Mouse (Mus musculus) skeletal muscle tissue, postnatal 0 days (tissue): Measurements from ENCODE around the gene Rab24. TPM values are rescaled to one million over a fixed set of nuclear protein-coding genes. Genes with fewer than 3 reads are reported as not detected.

Source experiments
- polyA plus RNA-seq: library from polyadenylated mRNA; unstranded; fragments of >200 nt; fragmentation: Nextera tagmentation; extraction: Ambion mirVana; gene quantifications from 2 replicates; pipeline ENCODE4 v1.2.1, GENCODE M21; 2015

The Rab24 gene
- 72.5 and 76.0 TPM in 2 replicates for polyA plus RNA-seq

GRCm38 (mm10) chr13:55321434-55322129 is at the start of gene Rab24:
Gene Rab24, minus strand, starts transcription at chr13:55321946.

DNA sequence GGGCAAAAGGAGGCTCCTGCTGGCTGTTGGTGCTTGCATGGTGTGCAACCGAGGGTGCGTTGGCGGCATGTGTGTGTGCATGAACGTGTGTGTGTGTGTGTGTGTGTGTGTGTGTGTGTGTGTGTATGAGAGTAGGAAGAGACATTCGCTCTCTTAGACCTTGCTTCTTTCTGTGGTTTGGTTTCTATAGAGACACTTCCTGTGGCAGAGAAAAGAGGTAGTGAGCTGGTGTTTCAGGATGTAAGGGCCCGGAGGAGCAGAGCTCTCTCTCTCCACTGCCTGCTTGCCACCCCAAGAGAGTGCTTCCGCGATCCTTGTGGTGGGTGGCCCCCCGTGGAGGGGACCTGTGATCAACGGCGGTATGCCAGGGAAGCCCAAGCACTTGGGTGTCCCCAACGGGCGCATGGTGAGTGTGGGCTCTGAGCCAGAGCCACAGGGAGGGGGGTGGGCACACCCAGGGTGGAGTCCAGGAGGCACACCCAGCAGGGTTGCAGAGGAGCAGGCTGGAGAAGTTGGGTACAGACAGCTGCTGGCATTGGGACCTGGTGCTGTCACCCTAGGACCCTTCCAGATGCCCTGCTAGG is 47.9 kb upstream of the Rab24 start, which contains the start of gene Rgs14:
Gene Rgs14 (plus strand): TSS at position 202 of the 584 bp plus-strand sequence.

DNA sequence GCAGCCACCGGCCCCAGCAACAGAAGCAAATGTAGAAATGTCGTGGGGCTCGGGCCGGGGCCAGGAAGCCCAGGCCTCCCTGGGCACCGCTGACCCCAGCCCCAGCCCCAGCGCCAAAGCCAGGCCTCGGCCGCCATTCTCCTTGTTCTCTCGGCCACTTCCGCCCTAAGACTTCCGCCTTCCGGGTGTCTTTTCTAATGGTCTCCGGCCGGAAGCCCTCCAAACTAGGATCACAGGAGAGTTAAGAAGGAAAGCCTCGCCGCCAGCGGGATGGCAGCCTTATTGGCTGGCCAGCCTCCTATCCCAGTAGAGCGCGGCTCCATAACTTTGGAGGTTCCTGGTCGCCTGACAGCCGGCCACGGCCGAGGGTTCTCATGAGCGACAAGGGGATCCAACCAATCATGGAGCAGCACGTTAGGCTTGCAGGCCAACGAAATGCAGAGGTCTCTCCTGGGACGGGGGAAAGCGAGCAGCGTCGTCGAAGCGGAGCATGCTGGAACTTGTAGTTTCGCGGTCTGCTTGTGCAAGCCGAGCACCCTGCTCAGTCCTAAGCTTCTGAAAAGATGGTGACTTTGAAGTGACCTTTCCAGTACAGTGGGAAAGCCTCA is 40.8 kb upstream of the Rab24 start, which contains the start of gene Lman2:
Gene Lman2 (minus strand): TSS at position 331 of the 608 bp plus-strand sequence.

DNA sequence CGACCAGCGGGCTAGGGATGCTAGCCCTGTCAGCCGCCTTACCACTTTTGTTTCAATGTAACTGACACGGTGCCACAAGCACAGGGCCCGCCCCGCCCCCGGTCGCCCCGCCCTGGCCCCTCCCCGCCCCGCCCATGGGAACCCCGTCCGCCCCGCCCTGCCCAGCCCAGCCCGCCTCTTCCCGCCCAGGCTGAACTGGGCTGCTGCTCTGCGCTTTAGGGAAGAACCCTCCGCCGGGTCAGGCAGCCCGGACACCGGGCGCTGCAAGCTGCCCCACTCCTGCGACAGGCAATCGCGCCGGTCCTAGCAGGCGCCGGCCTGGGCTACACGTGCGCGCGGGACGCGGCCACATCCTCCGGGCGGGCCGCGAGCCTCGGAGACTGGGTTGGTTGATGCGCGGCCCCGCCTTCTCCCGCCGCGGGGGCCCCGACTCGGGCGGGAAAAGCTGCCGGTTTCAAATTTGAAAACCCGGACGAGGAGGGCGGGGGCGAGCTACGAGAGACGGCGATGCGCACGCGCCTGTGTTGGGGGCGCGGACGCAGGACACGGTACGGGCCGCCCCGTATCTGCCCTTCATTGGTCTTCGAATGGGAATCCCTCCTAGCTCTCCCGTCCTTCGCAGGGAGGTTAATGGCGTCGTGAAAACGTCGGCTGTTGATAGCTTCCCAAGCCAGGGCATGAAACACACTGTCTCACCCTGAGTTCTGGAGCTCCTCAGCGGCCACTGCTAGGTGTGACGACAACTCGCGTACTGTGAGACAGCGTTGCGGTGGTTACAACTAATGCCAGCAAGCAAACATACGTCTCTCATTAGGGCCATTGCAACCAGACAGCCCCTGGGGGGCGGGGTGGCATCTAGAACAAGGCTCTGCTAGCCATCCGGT is 8.2 kb upstream of the Rab24 start, which contains the start of gene Mxd3:
Gene Mxd3 (minus strand): TSS at position 141 of the 884 bp plus-strand sequence.

DNA sequence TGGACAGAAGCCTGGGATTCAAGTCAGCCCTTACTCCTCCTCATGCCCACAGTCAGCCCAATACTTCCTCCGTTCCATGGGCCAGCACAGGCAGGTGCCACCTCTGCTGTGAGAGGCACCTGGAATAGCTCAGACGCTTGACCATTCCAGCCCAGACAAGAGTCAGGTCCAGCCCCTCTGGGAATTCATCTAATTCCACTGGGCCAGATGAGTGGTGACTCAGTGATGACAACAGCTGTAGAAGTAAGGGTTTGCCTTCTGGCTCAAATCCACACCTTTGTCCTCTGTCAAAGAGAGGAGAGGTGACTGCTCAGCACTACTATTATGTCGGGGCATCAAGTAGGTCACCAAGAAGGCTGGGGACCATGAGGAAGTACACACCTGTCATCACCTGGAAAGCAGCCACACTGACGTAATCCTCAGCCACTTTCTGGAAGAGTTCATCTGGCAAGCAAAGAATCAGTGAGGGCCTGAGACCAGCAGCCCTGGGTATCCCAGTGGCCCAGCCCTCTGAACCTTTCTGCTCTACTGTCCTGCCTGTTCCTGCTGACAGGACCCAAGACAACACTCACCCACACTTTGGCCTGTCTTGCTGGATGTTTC is 1.7 kb downstream of the Rab24 start, which contains the start of gene Prelid1:
Gene Prelid1 (plus strand): TSS at position 570 of the 603 bp plus-strand sequence.

Other genes starting within 250 kb of the Rab24 start
- 14.6 and 17.1 TPM in 2 replicates for gene Uimc1, start 221.6 kb downstream of the Rab24 start, polyA plus RNA-seq
- gene Zfp346, start 216.6 kb downstream of the Rab24 start, polyA plus RNA-seq: 14.1 and 15.6 TPM in 2 replicates
- not detected in 2 replicates for gene Gm17617, start 188.4 kb downstream of the Rab24 start, polyA plus RNA-seq
- 16.2 and 20.9 TPM in 2 replicates for gene Fgfr4, start 169.3 kb downstream of the Rab24 start, polyA plus RNA-seq
- 43.3 and 45.3 TPM in 2 replicates for gene Nsd1, start 112.2 kb downstream of the Rab24 start, polyA plus RNA-seq
- gene Prelid1, start 1.4 kb downstream of the Rab24 start, polyA plus RNA-seq: 145 and 183 TPM in 2 replicates
- gene Mxd3, start 7.9 kb upstream of the Rab24 start, polyA plus RNA-seq: 11.7 and 16.0 TPM in 2 replicates
- gene Lman2, start 40.8 kb upstream of the Rab24 start, polyA plus RNA-seq: 44.8 and 55.3 TPM in 2 replicates
- 0.91 and 1.0 TPM in 2 replicates for gene Rgs14, start 47.8 kb upstream of the Rab24 start, polyA plus RNA-seq
- not detected in 2 replicates for gene Slc34a1, start 76.2 kb upstream of the Rab24 start, polyA plus RNA-seq
- gene Pfn3, start 93.3 kb upstream of the Rab24 start, polyA plus RNA-seq: not detected in 2 replicates
- 0.19 and 0.37 TPM in 2 replicates for gene F12, start 104.8 kb upstream of the Rab24 start, polyA plus RNA-seq
- 13.8 and 15.0 TPM in 2 replicates for gene Grk6, start 123.1 kb upstream of the Rab24 start, polyA plus RNA-seq
- 0.16 TPM in 1 of 2 replicates, not detected in the other for gene Prr7, start 142.3 kb upstream of the Rab24 start, polyA plus RNA-seq
- gene Dbn1, start 166.2 kb upstream of the Rab24 start, polyA plus RNA-seq: 83.3 and 89.8 TPM in 2 replicates
- 624 and 740 TPM in 2 replicates for gene Pdlim7, start 191.7 kb upstream of the Rab24 start, polyA plus RNA-seq
- gene Dok3, start 207.3 kb upstream of the Rab24 start, polyA plus RNA-seq: 2.0 and 3.4 TPM in 2 replicates
- gene Ddx41, start 214.7 kb upstream of the Rab24 start, polyA plus RNA-seq: 17.1 and 18.0 TPM in 2 replicates
- gene Fam193b, start 249.2 kb upstream of the Rab24 start, polyA plus RNA-seq: 13.9 and 14.0 TPM in 2 replicates